Mouse (Mus musculus) ES-Bruce4 (cell line): ENCODE measurements around the gene Cwc22. TPM values are rescaled to one million over a fixed set of nuclear protein-coding genes. Genes with fewer than 3 reads are reported as not detected.

Experiments used
- H3K27ac ChIP-seq: 2 replicates; pipeline ENCODE4 v1.5.1; 2012; ENCODE audit warnings: low read length, inconsistent platforms; ENCODE audit not compliant: insufficient read depth
- H3K27me3 ChIP-seq: 2 replicates; pipeline ENCODE4 v1.6.1; 2012; ENCODE audit warnings: mild to moderate bottlenecking, low read length, inconsistent platforms; ENCODE audit not compliant: control insufficient read depth, poor library complexity, insufficient read depth, severe bottlenecking
- H3K36me3 ChIP-seq: 2 replicates; pipeline ENCODE4 v1.6.1; 2012; ENCODE audit warnings: inconsistent platforms, mild to moderate bottlenecking, low read length, moderate library complexity; ENCODE audit not compliant: control insufficient read depth, poor library complexity, insufficient read depth, severe bottlenecking
- H3K4me1 ChIP-seq: one replicate; pipeline ENCODE4 v1.8.1; 2011; ENCODE audit warnings: low read length; ENCODE audit not compliant: control insufficient read depth, insufficient read depth
- H3K4me3 ChIP-seq: 2 replicates; pipeline ENCODE4 v1.5.1; 2011; ENCODE audit warnings: low read depth, mild to moderate bottlenecking, low read length
- H3K9ac ChIP-seq: 2 replicates; pipeline ENCODE4 v1.6.1; 2012; ENCODE audit warnings: low read depth, mild to moderate bottlenecking, inconsistent platforms; ENCODE audit not compliant: poor library complexity, severe bottlenecking
- H3K9me3 ChIP-seq: replicated peaks from 2 replicates; pipeline ENCODE4 v1.6.1; 2012; ENCODE audit warnings: mild to moderate bottlenecking, low read length, inconsistent platforms; ENCODE audit not compliant: control insufficient read depth, poor library complexity, insufficient read depth, severe bottlenecking
- CTCF ChIP-seq: IDR thresholded peaks from one replicate; pipeline ENCODE4 v1.8.1; 2011; ENCODE audit warnings: low read depth, low read length
- EP300 ChIP-seq: IDR thresholded peaks from 2 replicates; pipeline ENCODE4 v1.6.1; 2011; ENCODE audit warnings: low read depth, low read length; ENCODE audit not compliant: insufficient read depth
- POLR2A ChIP-seq: IDR thresholded peaks from one replicate; pipeline ENCODE4 v1.8.1; 2011; ENCODE audit warnings: low read length; ENCODE audit not compliant: insufficient read depth
- polyA plus RNA-seq: library from polyadenylated mRNA; stranded (reverse); fragments of >200 nt; gene quantifications from 2 replicates; pipeline ENCODE4 v1.2.4, GENCODE M21; 2011; ENCODE audit warnings: low read depth; ENCODE audit not compliant: missing spikeins, insufficient read depth, insufficient read length

Cwc22 gene
- polyA plus RNA-seq, 1 experiment = 78.6 TPM

DNA sequence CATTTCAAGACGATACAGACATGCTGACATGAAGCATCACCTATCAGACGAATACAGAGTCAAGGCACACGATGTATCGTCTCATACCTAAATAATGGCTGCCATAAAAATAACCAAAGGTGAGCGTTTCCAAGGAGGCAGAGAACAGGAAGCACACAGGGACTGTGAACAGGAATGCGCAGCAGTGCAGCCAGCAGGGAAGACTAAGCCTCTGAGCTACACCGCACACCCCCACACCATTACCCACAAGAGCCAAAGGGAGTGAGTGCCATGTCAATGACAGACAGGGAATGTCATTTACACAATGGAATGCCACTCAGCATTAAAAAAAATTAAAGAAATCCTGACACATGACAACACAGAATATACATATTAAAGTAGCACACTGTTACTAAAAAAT lies 19.7 kb downstream of the Cwc22 start:
- Histone ChIP-seq H3K9ac (no peak overlapping the region), H3K4me1 (peaks cover 5% of the 10 kb centered on the region), H3K27ac (no peak overlapping the region), H3K27me3 (no peaks in the 10 kb centered on the region), H3K9me3 (no peaks in the 10 kb centered on the region), H3K36me3 (peaks cover 33% of the 10 kb centered on the region), H3K4me3 (no peak overlapping the region)
- TF ChIP-seq EP300 (no peak), CTCF (no peak), POLR2A (no peak)

DNA sequence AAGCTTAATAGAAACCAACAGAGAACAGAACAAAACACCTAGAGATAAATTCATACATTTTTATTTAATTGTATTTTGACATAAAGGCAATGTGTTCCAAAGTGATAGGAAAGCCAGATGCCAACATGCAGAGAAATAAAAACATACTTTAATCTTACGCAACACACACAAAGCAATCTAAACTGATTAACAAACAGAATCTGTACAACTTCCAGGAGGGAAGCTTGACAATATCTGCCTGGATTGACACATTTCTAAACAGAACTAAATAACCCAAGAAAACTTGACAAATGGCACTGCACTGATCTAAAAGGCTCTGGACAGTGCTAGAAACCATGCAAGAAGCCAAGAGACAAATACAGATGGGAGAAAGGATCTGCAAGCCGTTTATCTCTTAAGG lies 20.2 kb downstream of the Cwc22 start:
- Histone ChIP-seq H3K27me3 (no peaks in the 10 kb centered on the region), H3K36me3 (peaks cover 33% of the 10 kb centered on the region), H3K4me1 (peaks cover 5% of the 10 kb centered on the region), H3K4me3 (no peak overlapping the region), H3K9me3 (no peaks in the 10 kb centered on the region), H3K9ac (no peak overlapping the region), H3K27ac (no peak overlapping the region)
- TF ChIP-seq POLR2A = no peak
- TF ChIP-seq CTCF = no peak
- TF ChIP-seq EP300 = no peak

DNA sequence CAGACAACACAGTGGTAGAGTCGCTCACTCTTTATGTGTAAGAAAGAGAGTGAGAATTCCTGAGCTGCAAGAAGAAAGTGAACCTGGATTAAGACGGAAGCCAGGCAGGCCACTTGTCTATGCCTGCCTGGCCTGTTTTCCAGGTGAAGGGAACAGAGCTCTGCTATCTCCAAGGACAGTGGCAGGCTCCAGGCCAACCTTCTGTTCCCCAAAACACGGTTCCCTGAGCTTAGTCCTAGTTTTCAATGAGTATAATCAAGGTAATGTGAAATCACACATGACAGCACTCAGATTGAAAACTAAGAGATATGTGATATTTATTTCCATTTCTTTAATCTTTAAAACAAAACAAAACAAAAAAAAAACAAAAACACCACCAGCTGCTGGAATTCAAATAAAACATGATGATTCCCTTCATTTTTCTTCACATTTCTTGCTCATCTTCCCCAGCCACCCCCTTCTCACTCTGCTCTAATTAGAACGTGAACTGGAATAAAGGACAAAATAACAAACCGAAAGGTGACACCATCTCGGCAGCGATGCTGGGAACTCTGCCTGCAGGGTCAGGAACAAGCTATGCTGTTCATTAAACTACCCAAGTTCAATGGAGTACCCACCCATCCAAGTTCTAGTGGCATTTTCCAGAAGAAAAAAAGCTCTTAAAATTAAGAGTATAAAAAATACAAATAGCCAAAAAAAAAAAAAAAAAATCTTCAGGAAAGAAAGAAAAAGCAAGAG lies 20.8 kb downstream of the Cwc22 start:
- Histone ChIP-seq H3K4me3 (no peak overlapping the region), H3K36me3 (peaks cover 32% of the 10 kb centered on the region), H3K27me3 (no peaks in the 10 kb centered on the region), H3K9me3 (no peaks in the 10 kb centered on the region), H3K9ac (no peak overlapping the region), H3K27ac (no peak overlapping the region), H3K4me1 (peaks cover 5% of the 10 kb centered on the region)
- TF ChIP-seq EP300 (no peak), CTCF (no peak), POLR2A (no peak)

DNA sequence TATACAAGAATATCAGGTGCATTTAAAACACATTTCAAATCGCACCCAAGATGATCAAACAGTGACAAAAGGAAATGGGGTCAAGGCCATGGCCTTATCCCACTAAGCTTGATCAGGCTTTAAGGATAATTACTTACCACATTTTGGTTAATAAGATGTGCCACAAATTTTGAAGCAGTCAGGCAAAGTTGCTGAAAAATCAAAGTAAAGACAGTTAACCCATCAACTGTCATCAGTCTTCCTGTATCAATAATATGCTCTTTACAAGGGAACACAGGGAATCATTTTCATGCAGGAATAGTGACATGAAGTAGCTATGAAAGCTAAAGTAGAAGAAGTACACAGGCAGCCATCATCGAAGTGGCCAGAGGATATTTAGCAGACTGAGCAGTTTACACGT lies 22.2 kb downstream of the Cwc22 start:
- TF ChIP-seq CTCF = no peak
- no peak for TF ChIP-seq POLR2A
- TF ChIP-seq EP300 = no peak
- Histone ChIP-seq H3K9ac (no peak overlapping the region), H3K27ac (no peak overlapping the region), H3K4me1 (peaks cover 5% of the 10 kb centered on the region), H3K36me3 (peaks cover 31% of the 10 kb centered on the region), H3K27me3 (no peaks in the 10 kb centered on the region), H3K9me3 (no peaks in the 10 kb centered on the region), H3K4me3 (no peak overlapping the region)

DNA sequence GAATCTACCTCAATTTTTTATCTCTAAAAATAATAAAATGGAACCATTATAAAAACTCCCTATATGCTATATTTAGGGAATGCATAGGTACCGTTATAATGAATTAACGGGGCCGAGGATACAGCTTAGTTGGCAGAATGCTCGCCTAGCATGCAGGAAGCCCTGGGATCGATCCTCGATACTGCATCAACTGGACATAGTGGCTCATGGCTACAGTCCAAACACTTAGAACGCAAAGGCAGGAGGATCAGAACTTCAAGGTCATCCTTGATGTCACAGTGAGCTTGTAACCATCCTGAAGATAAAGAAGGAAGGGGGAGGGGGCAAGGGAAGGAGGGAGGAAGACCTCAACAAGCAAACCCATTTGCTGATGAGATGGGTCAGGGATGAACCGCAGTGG lies 23.0 kb downstream of the Cwc22 start:
- H3K27me3 ChIP-seq = no peaks in the 10 kb centered on the region
- H3K9ac ChIP-seq = no peak overlapping the region
- H3K36me3 ChIP-seq = peaks cover 29% of the 10 kb centered on the region
- H3K27ac ChIP-seq = no peak overlapping the region
- TF ChIP-seq POLR2A = no peak
- TF ChIP-seq EP300 = no peak
- TF ChIP-seq CTCF = no peak
- no peak overlapping the region for H3K4me3 ChIP-seq
- peaks cover 5% of the 10 kb centered on the region for H3K4me1 ChIP-seq
- no peaks in the 10 kb centered on the region for H3K9me3 ChIP-seq

DNA sequence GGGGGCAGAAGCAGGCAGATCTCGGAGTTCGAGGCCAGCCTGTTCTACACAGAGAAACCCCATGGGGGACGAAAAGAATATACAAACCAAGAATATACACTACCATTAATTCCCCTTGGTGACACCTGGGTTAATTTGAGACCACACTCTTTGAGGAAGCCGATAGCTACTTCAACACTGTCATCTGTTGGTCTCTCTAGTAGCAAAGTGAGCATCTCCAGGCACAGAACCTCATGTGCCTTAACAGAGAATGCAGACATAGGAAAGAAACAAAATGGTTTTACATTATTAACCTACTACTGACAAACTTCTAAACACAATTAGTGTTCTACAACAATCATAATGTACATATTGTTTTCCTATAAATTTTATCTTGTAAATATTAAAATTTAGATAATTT lies 24.9 kb downstream of the Cwc22 start:
- Histone ChIP-seq H3K9me3 (no peaks in the 10 kb centered on the region), H3K4me1 (peaks cover 3% of the 10 kb centered on the region), H3K4me3 (no peak overlapping the region), H3K27ac (no peak overlapping the region), H3K27me3 (no peaks in the 10 kb centered on the region), H3K36me3 (peaks cover 30% of the 10 kb centered on the region), H3K9ac (no peak overlapping the region)
- TF ChIP-seq CTCF = no peak
- no peak for TF ChIP-seq EP300
- TF ChIP-seq POLR2A = no peak
